Mouse (Mus musculus): ENCODE data around the gene Smo. TPM values are rescaled to one million over a fixed set of nuclear protein-coding genes. Genes with fewer than 3 reads are reported as not detected.

The Smo gene
- polyA plus RNA-seq, 1 experiment, result 10.4 TPM

Other genes starting within 250 kb of the Smo start
- 5.7 and 5.8 TPM in 2 replicates for gene Kcp, start 227.6 kb upstream of the Smo start, polyA plus RNA-seq (2012; rRNA removed)
- gene Irf5, start 208.9 kb upstream of the Smo start, polyA plus RNA-seq (2012; rRNA removed), result 4.1 and 5.8 TPM in 2 replicates
- gene Tnpo3, start 125.6 kb upstream of the Smo start, polyA plus RNA-seq (2012; rRNA removed), result 49.3 and 57.0 TPM in 2 replicates
- gene Tspan33, start 41.3 kb upstream of the Smo start, polyA plus RNA-seq (2012; rRNA removed), result 26.6 and 28.7 TPM in 2 replicates
- gene Ahcyl2, start 32.5 kb downstream of the Smo start, polyA plus RNA-seq (2012; rRNA removed), result 117 and 118 TPM in 2 replicates
- 16.4 and 24.0 TPM in 2 replicates for gene Strip2, start 181.5 kb downstream of the Smo start, polyA plus RNA-seq (2012; rRNA removed)